Mouse (Mus musculus): ENCODE measurements around the gene Ccnq. TPM values are rescaled to one million over a fixed set of nuclear protein-coding genes. Genes with fewer than 3 reads are reported as not detected.

Gene Ccnq
- polyA plus RNA-seq, 1 experiment from 2014 or later, result 43.4 TPM

GRCm38 (mm10) chr11:78702319-78702718 is 49.2 kb downstream of the Ccnq start:
- no peak overlapping the region for H3K4me3 ChIP-seq (ENCODE audit: low read depth, low read length)
- 80% methylated on average over 3 of the region's 3 CpGs for WGBS
- no peaks in the 10 kb centered on the region for H3K9me3 ChIP-seq (ENCODE audit: control insufficient read depth, low read length)
- H3K4me2 ChIP-seq (ENCODE audit: low read depth, low read length, severe bottlenecking), result no peak overlapping the region
- H3K36me3 ChIP-seq (ENCODE audit: control insufficient read depth, insufficient read depth, low read length), result no peaks in the 10 kb centered on the region
- no peaks in the 10 kb centered on the region for H3K27me3 ChIP-seq (ENCODE audit: control insufficient read depth, insufficient read depth, low read length)
- ATAC-seq (replicated peaks; ENCODE audit: low FRiP score) (no peak), DNase-seq (ENCODE audit: low spot score) (no peak)
- H3K4me1 ChIP-seq (replicated peaks; ENCODE audit: control insufficient read depth, insufficient read depth, low read length), result no peaks in the 10 kb centered on the region
- no peak overlapping the region for H3K27ac ChIP-seq (ENCODE audit: low read depth, low read length)
- H3K9ac ChIP-seq (ENCODE audit: low read length), result no peak overlapping the region

Small RNAs within 50 kb of the gene (microRNA-seq; reads per million reads assigned to microRNA genes)
- not detected for gene Gm23840 (ENCODE audit: insufficient number of aligned reads)

Other genes starting within 250 kb of the Ccnq start
- not detected in 2 replicates for gene Sebox, start 248.3 kb downstream of the Ccnq start, polyA plus RNA-seq (2014; fragmentation: Nextera tagmentation; extraction: Ambion mirVana)
- gene Tmem199, start 239.6 kb downstream of the Ccnq start, polyA plus RNA-seq (2014; fragmentation: Nextera tagmentation; extraction: Ambion mirVana), result 77.1 and 77.2 TPM in 2 replicates
- gene Poldip2, start 239.5 kb downstream of the Ccnq start, polyA plus RNA-seq (2014; fragmentation: Nextera tagmentation; extraction: Ambion mirVana), result 144 and 155 TPM in 2 replicates
- 85.8 and 90.1 TPM in 2 replicates for gene Tnfaip1, start 215.4 kb downstream of the Ccnq start, polyA plus RNA-seq (2014; fragmentation: Nextera tagmentation; extraction: Ambion mirVana)
- gene Ift20, start 215.4 kb downstream of the Ccnq start, polyA plus RNA-seq (2014; fragmentation: Nextera tagmentation; extraction: Ambion mirVana), result 87.3 and 92.3 TPM in 2 replicates
- gene Tmem97, start 201.0 kb downstream of the Ccnq start, polyA plus RNA-seq (2014; fragmentation: Nextera tagmentation; extraction: Ambion mirVana), result 77.6 and 87.4 TPM in 2 replicates
- 29.3 and 33.6 TPM in 2 replicates for gene Nlk, start 54.4 kb downstream of the Ccnq start, polyA plus RNA-seq (2014; fragmentation: Nextera tagmentation; extraction: Ambion mirVana)
- gene Lyrm9, start 74.9 kb upstream of the Ccnq start, polyA plus RNA-seq (2014; fragmentation: Nextera tagmentation; extraction: Ambion mirVana), result 18.6 and 23.4 TPM in 2 replicates
- 0.75 and 0.88 TPM in 2 replicates for gene Nos2, start 169.1 kb upstream of the Ccnq start, polyA plus RNA-seq (2014; fragmentation: Nextera tagmentation; extraction: Ambion mirVana)
- gene Lgals9, start 233.2 kb upstream of the Ccnq start, polyA plus RNA-seq (2014; fragmentation: Nextera tagmentation; extraction: Ambion mirVana), result 3.7 and 4.0 TPM in 2 replicates

Measured in forebrain, embryonic 11.5 days (tissue).